Mouse (Mus musculus) stomach, adult 2 months (tissue): ENCODE measurements around the gene Tead2. TPM values are rescaled to one million over a fixed set of nuclear protein-coding genes. Genes with fewer than 3 reads are reported as not detected.

Experiments used
- polyA plus RNA-seq: library from polyadenylated mRNA; depleted of rRNA; stranded (reverse); fragments of >200 nt; gene quantifications from 2 replicates; pipeline ENCODE4 v1.2.3, GENCODE M21; 2012; rRNA removed

Tead2 gene
- 10.2 and 10.8 TPM in 2 replicates for polyA plus RNA-seq

DNA sequence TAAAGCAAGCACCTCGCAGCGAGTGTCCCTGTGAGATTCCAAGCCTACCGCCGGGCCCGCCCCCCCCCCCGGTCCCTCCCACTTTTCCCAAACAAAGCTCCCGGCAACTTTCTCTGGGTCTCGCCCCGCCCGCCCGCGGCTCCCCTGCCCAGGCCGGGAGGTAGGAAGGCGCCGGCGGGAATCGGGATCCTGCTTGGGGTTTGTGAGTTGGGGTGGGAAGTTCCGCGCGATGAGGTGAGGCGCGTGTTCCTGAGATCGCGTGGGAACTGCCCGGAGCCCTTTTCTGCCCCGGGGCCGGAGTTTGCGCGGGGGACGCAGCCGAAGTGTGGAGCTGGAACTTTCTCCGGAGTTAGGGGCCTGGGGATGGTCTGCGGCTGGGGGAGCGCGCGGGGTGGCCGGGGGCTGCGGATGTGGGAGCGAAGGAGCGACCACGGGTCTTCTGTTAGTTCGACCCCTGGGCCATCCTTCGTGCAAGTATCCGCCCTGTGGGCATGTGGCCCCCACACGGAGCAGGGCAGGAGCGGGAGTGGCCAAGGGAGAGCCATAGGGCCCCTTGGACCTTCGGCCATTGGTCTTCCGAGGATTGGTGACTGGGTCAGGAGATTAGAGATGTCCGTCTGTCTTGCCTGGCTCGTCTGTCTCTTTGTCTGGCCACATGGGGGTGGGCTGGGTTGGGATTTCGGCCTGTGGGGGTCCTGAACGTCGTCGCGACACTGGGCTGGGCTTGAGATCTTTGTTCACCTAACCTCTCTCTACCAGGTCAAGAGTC, at the start of gene Tead2:
TSS of gene Tead2 (plus strand) at position 81 of the 769 bp plus-strand sequence.

DNA sequence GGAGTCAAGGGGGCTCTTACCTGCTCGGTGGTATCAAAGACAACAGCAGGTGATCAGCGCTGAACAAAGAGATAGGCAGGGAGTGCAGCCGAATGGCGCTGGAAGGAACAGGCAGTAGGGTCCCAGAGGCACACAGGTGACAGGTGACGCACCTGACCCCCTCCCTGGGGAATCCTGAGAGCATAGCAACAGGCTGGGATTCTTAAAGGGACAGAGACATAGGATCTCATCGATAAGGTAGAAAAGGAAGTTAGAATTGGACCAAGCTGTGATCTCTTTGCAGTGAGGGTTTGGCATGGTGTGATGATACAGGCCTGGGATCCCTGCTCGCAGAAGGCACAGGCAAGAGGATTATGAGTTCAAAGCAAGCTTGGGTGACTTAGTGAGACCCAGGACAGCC, 36.1 kb upstream of the Tead2 start, which contains the start of gene Gfy:
TSS of gene Gfy (minus strand) at position 101 of the 400 bp plus-strand sequence.

DNA sequence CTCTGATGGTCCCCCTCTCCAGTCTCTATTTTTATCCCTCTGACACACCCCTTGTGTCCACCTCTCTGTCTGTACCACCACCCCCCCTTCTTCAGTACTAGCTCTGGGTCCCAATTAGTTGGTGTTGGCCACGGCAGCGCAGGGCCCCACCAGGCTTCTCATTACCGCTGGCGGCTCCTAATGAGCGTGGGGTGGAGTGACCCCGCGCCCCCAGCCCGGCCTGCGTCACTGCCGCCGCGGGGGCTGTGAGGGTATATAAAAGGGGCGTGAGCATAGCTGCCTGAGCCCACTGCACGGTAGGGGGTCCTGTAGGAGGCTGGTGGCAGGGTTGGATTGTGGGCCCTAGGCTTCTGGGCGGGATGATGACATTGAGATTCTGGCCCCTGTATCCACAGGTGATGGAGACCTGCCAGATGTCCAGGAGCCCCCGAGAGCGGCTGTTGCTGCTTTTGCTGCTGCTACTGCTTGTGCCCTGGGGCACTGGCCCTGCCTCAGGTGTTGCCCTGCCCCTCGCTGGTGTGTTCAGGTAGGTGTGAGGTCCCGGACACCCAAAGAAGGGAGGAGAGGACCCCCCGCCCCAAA, 34.6 kb upstream of the Tead2 start, which contains the start of gene Pth2:
TSS of gene Pth2 (plus strand) at position 100 of the 582 bp plus-strand sequence.

DNA sequence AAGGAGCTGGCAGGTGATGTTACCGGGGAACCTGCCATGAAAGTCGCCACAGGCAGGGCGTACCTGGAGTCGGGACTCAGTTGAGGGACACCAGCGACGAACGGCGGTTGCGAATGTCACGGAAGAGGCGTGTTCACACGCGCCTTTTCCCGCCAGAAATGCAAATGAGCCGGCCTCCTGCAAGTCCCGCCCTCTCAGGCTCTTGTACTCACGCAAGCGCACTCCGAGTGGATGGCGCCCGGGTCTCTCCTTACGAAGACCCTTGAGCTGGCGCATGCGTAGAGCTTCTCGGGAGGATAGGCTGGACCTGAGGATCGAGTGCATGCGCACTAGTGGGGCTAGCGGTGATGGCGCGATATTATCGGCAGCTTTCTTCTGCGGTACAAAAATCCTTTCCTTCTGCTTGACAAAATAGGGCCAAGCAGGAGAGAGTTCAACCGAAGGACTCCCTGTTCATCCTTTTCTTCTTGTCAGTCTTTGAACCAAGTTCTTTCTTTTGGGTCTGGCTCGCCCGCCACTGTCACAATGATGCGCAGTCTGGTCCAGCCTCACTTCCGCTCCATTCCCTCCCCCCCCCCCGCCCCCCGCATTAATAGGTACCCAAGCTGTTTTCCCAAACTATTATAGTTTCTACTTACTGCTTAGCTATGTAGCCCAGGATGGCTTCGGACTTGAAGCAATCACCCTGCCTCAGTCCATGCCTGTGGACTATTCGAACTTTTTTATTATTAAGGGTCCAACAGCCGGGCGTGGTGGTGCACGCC, 11.0 kb upstream of the Tead2 start, which contains the start of gene Ccdc155:
TSS of gene Ccdc155 (minus strand) at position 513 of the 764 bp plus-strand sequence.

DNA sequence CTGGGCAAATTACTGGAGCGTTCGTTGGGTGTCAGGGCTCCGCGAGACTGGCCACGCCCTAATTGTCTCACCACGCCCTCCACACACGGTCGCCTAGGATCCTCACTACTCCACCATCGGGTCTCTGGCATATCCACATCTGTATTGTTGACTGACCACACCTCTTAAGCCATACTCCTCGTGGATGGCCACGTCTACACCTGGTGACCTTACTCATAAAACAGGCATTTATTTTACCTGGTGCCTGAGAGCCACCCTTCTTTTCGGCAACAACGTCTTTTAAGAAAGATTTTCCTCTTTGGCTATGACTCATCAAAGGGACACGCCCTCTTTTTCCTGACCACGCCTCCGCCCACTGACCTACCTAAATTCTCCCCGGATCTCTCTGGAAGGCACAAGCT, 3.7 kb upstream of the Tead2 start, which contains the start of gene Dkkl1:
TSS of gene Dkkl1 (minus strand) at position 297 of the 401 bp plus-strand sequence.

DNA sequence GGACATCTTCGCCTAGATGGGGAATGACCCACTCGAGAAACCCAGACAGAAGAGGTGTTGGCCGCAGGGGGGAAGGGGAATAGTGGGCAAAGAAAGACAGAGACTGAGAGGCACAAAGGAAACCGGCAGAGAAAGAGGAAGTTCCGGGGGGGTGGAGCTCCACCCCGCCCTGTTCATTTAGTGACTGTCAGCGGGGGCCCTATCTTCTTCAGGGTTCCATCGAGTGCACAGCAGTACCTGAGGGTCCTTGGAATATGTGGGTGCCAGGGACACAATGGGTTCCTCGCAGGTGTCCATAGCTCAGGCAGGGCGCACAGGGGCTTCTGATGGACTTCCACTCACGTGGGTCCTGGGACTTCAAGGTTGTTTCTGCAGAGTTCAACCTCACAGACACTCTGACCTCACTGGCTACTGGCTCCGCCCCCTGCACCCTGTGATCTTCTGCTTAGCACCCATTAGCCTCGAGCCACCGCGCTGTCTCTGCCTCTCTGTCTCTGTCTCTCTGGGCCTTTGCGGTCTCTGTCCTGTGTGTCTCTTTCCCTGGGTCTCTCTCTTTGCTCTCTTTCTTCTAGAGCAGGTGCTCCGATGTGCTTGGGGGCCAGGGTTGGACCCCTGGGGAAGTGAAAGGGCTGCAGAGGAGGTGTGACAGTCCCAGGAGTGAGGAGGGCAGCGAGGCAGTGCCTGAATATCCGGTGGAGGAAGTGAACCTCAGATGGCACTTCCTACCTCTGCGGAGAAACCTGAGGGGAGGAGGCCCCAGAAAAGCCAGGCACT, 23.4 kb downstream of the Tead2 start, which contains the start of gene Cd37:
TSS of gene Cd37 (minus strand) at position 393 of the 774 bp plus-strand sequence.

DNA sequence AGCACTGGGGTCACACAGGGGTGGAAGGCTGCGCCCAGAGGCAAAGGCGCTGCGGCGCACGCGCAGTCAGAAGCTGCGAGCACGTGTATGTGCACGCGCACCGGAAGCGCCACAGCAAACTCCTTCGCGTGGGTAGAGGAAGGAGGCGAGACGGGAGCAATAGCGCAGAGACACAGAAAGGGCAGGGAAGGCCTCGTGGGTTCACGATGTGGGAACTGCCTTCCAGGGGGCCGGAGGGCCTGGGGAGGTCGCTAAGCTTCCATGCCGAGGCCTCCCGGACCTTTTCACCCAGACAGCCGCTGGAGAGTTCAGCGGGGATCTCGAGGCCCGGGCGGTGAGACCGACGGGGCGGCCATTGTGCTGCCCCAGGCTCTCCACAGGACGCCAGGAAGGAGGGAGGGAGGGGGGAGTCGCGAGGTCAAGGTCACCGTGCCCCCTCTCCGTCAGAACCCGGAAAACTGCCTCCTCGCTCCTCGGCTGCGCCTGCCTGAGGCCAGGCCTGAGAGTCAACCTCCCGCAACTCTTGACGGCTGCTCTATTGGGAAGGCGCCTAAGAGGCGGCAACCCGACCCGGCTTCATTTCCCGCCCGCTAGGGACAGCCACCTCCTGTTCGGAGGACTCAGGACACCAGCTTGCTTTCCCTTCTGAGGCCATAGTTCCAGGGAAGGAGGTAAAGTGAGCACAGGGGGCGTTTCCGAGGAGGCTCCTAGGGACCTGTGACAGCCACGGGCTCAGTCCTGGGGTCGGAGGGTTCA, 25.3 kb downstream of the Tead2 start, which contains the start of gene Slc6a16:
TSS of gene Slc6a16 (plus strand) at position 453 of the 756 bp plus-strand sequence.

DNA sequence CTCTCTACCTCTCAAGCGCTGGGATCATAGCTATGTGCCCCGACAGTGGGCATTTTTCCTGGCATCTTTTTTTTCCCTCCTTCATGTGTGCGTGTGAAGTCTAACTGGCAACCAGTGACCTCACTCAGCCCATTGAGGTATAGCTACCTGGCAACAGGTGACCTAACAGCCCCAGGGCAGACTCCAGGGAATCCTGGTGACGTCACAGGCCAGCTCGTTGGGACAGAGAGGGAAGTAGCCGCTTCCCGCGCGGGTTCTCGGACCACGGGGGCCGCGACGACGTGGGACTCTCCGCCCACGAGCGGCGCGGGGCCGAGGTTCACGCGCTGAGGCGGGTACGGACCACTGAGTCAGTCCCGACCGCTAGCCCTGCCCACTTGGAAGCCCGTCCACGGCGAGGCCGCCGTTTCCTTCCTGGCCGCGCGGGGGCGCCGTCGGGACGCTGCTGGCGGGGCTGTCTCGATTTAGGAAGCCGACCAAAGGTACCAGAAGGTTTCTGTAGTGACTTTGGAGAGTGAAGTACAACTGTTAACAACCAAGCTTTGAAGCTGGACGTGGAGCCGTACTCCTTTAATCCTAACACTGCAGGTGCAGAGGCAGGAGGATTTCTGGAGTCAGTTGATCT, 61.7 kb downstream of the Tead2 start, which contains the start of gene Slc6a21:
TSS of gene Slc6a21 (plus strand) at position 378 of the 625 bp plus-strand sequence.

Other genes starting within 250 kb of the Tead2 start
- gene Cpt1c, start 240.9 kb upstream of the Tead2 start, polyA plus RNA-seq: 8.3 and 10.7 TPM in 2 replicates
- 35.4 and 37.3 TPM in 2 replicates for gene Prmt1, start 229.2 kb upstream of the Tead2 start, polyA plus RNA-seq
- gene Irf3, start 218.1 kb upstream of the Tead2 start, polyA plus RNA-seq: 42.0 and 48.4 TPM in 2 replicates
- gene Bcl2l12, start 217.0 kb upstream of the Tead2 start, polyA plus RNA-seq: 15.0 and 16.7 TPM in 2 replicates
- 39.9 and 41.0 TPM in 2 replicates for gene Scaf1, start 199.4 kb upstream of the Tead2 start, polyA plus RNA-seq
- 83.5 and 105 TPM in 2 replicates for gene Rras, start 197.8 kb upstream of the Tead2 start, polyA plus RNA-seq
- gene Prr12, start 162.9 kb upstream of the Tead2 start, polyA plus RNA-seq: 6.7 and 6.9 TPM in 2 replicates
- 34.9 and 38.4 TPM in 2 replicates for gene Nosip, start 153.3 kb upstream of the Tead2 start, polyA plus RNA-seq
- gene Prrg2, start 153.1 kb upstream of the Tead2 start, polyA plus RNA-seq: 87.1 and 134 TPM in 2 replicates
- 91.6 and 110 TPM in 2 replicates for gene Rcn3, start 123.5 kb upstream of the Tead2 start, polyA plus RNA-seq
- gene Fcgrt, start 111.9 kb upstream of the Tead2 start, polyA plus RNA-seq: 25.6 and 32.7 TPM in 2 replicates
- gene Rps11, start 91.3 kb upstream of the Tead2 start, polyA plus RNA-seq: 64.2 and 69.2 TPM in 2 replicates
- 383 and 516 TPM in 2 replicates for gene Rpl13a, start 87.0 kb upstream of the Tead2 start, polyA plus RNA-seq
- gene Gm45713, start 79.5 kb upstream of the Tead2 start, polyA plus RNA-seq: 0.29 TPM in 1 of 2 replicates, not detected in the other
- 13.0 and 17.0 TPM in 2 replicates for gene Flt3l, start 79.3 kb upstream of the Tead2 start, polyA plus RNA-seq
- 20.8 and 21.0 TPM in 2 replicates for gene Pih1d1, start 61.5 kb upstream of the Tead2 start, polyA plus RNA-seq
- 28.8 and 40.0 TPM in 2 replicates for gene Aldh16a1, start 61.2 kb upstream of the Tead2 start, polyA plus RNA-seq
- gene Slc17a7, start 51.8 kb upstream of the Tead2 start, polyA plus RNA-seq: 0.02 TPM in 1 of 2 replicates, not detected in the other
- gene Gfy, start 36.2 kb upstream of the Tead2 start, polyA plus RNA-seq: 0.05 TPM in 1 of 2 replicates, not detected in the other
- not detected in 2 replicates for gene Pth2, start 34.8 kb upstream of the Tead2 start, polyA plus RNA-seq
- 0.10 TPM in 1 of 2 replicates, not detected in the other for gene Ccdc155, start 10.9 kb upstream of the Tead2 start, polyA plus RNA-seq
- 12.6 and 13.9 TPM in 2 replicates for gene Dkkl1, start 3.6 kb upstream of the Tead2 start, polyA plus RNA-seq
- gene Cd37, start 23.4 kb downstream of the Tead2 start, polyA plus RNA-seq: 6.6 and 13.4 TPM in 2 replicates
- gene Slc6a16, start 25.3 kb downstream of the Tead2 start, polyA plus RNA-seq: 0.04 TPM in 1 of 2 replicates, not detected in the other
- not detected in 2 replicates for gene Slc6a21, start 61.8 kb downstream of the Tead2 start, polyA plus RNA-seq
- 50.9 and 54.1 TPM in 2 replicates for gene Trpm4, start 118.0 kb downstream of the Tead2 start, polyA plus RNA-seq
- 0.43 and 1.2 TPM in 2 replicates for gene Hrc, start 119.5 kb downstream of the Tead2 start, polyA plus RNA-seq
- gene Ppfia3, start 151.3 kb downstream of the Tead2 start, polyA plus RNA-seq: 14.7 and 20.9 TPM in 2 replicates
- 3.8 and 4.1 TPM in 2 replicates for gene Lin7b, start 154.8 kb downstream of the Tead2 start, polyA plus RNA-seq
- gene Snrnp70, start 180.0 kb downstream of the Tead2 start, polyA plus RNA-seq: 79.4 and 100 TPM in 2 replicates
- 1.2 and 1.9 TPM in 2 replicates for gene Kcna7, start 189.9 kb downstream of the Tead2 start, polyA plus RNA-seq
- gene Ntf5, start 197.9 kb downstream of the Tead2 start, polyA plus RNA-seq: 0.84 and 0.85 TPM in 2 replicates
- gene Lhb, start 205.1 kb downstream of the Tead2 start, polyA plus RNA-seq: 0.16 and 0.27 TPM in 2 replicates
- gene Gys1, start 219.1 kb downstream of the Tead2 start, polyA plus RNA-seq: 22.4 and 23.8 TPM in 2 replicates
- 27.7 and 27.9 TPM in 2 replicates for gene Ruvbl2, start 222.3 kb downstream of the Tead2 start, polyA plus RNA-seq
- 4,280 and 5,118 TPM in 2 replicates for gene Ftl1, start 244.1 kb downstream of the Tead2 start, polyA plus RNA-seq